Mouse (Mus musculus) kidney, adult 8-10 months (tissue): ENCODE measurements around the gene Ing3.

Experiments
- DNase-seq, 2 experiments: peaks; one replicate each; pipeline ENCODE4 v3.0.0; 2022

The Ing3 gene

DNA sequence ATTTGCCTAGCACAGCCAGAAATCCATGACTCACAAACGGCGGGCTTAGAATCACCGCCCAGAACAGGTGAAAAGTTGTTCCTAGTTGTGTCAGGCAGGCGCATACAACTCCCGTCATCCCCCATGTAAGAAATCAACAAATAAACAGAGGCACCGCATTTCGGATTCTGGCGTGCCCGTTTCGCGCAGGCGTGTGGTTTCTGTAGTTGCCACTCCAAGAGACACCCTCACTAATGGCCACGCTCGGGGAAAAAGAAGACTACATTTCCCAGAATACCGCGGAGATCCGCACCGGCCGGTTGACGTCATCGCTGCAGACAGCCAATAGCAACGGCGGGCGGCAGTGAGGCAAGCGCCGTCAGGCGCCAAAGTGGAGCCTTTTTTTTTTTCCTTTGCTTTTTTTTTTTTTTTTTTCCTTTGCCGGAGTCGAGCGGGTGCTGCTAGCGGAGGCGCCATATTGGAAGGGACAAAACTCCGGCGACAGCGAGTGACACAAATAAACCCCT, at the start of gene Ing3:
TSS of gene Ing3 (plus strand) at position 346 of the 506 bp plus-strand sequence.
- peak; percentile 99 to 100 for DNase-seq

GRCm38 (mm10) chr6:21909720-21910119, 39.7 kb upstream of the Ing3 start:
- DNase-seq: no peak

DNA sequence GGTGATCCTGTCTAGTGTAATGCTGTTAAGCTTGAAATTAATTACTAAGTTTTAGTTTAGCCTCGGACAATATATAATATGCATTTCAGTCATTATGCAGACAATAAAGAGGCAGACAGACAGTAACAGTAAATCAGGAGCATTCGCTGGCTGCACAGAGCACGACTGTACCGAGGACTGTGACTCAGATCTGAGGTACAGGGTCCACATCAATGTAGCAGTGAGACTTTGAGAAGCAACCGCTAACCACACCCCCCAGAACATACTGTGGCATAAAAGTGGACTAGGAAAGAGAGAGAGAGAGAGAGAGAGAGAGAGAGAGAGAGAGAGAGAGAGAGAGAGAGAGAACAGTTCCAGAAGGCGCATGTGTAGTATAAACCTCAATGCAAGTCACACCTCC, 38.6 kb upstream of the Ing3 start:
- DNase-seq: no peak

DNA sequence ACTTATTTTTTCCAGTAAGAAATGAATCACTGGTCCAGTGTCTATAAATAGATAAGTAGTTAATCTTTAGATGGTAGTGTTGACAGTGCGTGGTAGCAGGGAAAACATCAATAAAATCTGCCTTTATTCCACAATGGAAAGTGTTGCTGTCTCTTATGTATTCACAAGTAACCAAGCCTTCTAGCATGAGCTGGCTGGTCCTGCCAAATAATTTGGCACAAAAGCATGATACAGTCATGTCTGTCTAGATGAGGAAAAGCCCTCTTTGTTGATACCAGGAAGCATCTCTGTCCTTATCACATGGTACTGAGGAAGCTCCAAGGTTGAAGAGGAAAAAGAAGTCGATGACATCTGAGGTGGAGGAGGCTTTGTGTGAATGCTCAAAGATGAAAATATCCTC, 32.8 kb upstream of the Ing3 start:
- peak in 1 of 2 experiments; percentile 36 for DNase-seq

GRCm38 (mm10) chr6:21924150-21924549, 25.2 kb upstream of the Ing3 start:
- DNase-seq: no peak

DNA sequence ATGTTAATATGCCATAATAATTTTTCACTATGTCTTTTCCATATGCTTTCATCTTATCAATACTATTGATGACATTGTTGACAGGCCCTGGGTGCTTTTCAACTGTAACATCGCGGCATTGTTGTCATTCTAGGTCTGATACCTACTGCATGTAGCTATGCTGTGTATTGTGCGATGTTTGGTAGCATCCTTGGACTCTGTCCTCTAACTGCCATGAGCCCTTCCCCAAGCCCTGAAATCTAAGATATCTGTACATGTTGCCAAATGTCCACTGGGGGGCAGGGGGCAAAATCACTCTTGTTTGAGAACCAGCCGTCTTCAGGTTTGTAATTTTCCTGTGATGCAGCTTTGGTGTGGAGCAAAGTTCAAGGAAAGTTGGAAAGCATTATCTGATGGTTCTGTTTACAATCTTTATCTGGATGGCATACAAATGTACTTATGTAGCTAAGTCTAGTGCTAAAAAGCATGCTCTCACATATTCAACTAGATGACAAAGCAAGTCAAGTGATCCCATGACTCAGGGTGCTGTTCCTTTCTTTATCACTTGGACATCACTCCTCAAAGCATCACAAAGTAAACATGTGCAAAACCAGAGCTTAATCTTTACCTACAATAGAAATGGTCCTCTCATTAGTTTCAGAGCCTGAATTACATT, 11.3 kb upstream of the Ing3 start:
- DNase-seq: no peak

GRCm38 (mm10) chr6:21949771-21950448, 539 bp downstream of the Ing3 start:
- peak; percentile 97 to 98 for DNase-seq

DNA sequence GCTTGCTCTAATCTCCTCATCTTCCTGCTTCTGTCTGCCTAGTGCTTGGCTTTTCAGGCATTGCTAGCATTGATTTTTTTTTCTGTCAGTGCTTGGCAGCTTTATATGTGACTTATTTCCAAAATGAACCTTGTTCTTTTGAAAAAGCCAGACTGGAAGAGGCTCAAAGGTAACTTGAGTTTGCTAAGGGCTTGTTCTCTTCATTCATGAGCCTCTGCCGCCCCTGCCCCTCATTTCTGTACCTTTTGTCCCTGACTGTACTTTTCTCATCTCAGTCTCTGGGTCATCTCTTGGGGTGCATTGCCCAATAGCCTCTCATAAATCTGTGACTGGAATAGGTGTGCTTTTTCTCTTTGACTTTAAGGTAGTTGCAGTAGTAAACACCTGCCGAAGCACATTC, 1.3 kb downstream of the Ing3 start:
- DNase-seq: peak; percentile 36 to 69

DNA sequence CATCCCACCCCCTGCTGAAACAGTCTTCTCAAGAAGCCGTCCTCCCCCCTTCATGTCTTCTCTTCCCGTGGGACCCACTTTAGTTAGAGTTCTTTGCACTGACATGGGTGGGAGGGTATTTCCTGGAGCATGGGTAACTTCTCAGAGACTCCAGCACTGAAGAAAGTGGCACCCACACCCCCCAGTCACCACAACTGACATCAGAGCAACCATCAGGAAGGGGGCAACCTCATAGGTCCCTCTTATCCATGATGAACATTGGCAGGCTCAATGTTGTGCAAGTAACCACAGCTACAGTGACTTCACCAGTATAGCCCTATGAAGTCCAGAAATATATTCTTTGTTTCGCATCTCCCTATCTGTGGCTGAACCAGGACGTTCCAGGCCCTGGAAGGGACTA, 6.1 kb downstream of the Ing3 start:
- DNase-seq: no peak

GRCm38 (mm10) chr6:21958922-21959321, 9.6 kb downstream of the Ing3 start:
- DNase-seq: no peak

GRCm38 (mm10) chr6:21959909-21960308, 10.5 kb downstream of the Ing3 start:
- peak; percentile 20 to 24 for DNase-seq

GRCm38 (mm10) chr6:21977532-21977931, 28.2 kb downstream of the Ing3 start:
- DNase-seq: no peak

GRCm38 (mm10) chr6:21981114-21981513, 31.7 kb downstream of the Ing3 start:
- DNase-seq: no peak

DNA sequence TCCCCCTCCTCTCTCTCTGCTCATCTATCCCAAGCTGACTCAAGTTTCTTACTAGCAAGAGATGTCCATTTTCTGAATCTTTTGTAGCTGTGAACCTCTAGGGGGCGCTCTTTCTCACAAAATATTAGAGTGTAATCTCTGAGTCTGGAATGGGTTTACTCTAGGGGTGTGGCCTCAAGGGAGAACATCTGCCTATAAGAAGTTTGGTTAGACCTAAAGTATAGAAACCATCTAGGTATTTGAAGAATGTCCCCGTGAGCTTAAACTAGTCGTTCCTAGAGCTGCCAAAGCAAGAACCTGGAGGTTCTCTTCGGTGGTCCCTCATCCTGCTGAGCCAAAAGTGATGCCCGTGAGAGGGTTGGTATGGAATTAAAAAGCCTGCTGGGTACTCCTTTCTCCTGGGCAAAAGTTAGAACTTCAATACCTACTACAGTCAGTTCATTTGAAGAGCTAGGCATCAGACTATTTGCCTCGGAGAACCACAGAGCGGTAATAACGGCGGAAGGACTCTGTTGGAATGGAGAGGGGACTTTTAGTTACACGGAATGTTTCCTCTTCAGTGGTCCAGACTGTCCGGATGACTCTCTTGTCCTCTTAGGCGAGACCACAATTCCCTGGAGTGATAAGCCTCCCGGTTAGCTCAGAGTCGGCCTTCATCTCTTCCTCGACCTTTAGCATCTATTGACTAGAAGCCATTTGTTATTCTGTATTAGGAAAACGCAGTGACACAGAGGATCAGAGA, 35.8 kb downstream of the Ing3 start:
- DNase-seq: peak; percentile 57 to 75

DNA sequence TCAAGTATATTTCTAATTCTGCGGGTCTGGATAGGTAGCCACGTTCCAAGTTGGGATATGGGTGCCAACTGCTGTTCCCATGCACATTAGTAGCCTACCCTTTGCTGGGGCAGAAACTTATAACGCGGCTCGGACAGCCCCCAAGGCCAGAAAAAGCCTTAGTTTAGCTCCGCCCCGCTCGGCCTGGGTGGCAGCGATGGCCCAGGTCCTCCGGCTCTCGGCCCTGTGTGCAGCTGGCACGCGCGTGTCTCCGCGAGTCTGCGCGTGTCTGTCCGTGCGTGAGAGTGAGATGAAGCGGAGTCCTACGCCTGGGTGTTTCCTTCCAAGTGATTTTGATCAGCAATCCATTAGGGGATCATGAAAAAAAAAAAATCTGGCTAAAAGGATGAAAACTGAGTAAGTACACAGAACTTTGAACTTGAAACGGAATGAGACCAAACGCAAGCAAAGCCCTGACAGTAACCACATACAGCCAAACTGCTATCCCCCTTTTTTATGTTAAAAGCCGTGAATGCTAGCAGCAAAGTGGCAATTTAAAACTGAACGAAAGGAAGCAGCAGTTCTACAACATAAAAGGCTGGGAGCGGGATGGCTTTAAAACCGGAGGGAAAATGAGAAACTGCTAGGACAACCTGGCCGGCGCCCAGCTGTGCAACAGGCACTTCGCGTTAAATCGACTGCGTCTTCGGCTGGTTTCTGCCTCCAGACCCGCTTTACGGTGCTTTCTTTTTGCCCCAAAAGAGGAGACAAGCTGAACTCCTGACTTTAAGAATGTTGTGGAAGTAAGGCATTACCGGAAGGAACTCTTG, 36.6 kb downstream of the Ing3 start, which contains the start of gene Cped1:
TSS of gene Cped1 (plus strand) at position 185 of the 809 bp plus-strand sequence.
- DNase-seq: peak; percentile 48 to 54

- DNase-seq: peak; percentile 14 to 44
Observed at GRCm38 (mm10) chr6:21986660-21987331, 37.4 kb downstream of the Ing3 start.

- DNase-seq: no peak
Observed at GRCm38 (mm10) chr6:21987554-21987953, 38.2 kb downstream of the Ing3 start.

- DNase-seq: no peak
Observed at GRCm38 (mm10) chr6:21988296-21988695, 38.9 kb downstream of the Ing3 start.

DNA sequence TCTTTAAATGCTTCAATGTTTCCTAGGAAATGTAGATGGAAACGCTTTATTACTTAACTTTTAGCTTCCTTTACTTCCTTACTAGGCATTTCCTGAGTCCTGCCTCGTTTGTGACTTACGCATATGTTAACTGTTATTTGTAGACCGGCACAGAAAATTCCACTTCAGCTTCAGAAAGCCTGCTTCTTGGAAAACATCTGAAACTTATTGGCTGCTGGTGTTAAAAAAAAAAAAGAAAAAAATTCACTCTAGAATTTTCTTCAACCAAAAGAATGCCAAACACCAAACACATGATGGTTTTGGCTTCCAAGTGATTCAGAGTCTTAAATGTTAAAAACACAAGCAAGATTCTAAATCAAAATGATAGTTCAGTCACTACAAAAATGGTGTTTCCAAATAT, 39.7 kb downstream of the Ing3 start:
- DNase-seq: no peak

DNA sequence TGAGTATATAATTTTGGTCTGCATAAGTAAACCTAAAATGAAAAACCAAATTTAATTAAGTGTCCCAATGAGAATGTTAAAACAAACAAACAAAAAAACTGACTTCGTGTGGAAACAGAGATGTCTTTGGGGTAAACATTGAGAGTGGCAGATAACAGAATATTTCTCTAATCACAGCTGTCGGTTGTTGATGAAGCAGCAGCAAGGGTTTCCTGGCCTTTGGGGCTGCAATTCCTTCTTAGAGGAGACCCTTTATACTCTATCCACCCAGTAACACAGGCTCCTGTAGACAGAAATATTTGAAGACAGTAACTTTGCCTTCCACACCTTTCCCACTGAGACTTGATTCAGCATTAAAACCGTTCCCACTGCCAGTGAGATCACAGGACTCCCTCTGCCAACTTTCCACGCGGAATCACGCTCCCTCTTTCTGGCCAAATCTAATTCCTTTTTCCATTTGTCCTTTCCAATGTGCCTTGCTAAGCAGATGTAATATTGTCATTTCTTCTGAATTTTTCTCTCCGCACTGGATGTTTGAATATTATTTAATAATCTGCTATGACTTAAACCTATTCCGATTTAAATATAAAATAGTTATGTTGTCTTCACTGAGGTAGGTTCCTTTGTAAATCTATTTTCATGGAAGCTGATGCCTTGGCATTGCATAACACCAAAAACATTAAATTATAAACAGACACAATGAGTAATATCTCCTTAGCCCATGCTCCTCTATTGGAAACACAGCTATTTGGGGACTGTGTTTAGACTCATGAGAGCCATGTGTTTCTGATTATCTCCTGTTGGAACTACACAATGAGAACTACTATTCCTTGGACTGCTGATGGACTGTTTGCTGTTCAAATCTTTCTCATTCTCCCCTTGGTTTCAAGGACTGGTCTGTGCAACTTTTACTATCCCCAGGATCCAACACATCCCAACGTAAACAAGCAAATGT, 41.1 kb downstream of the Ing3 start:
- no peak for DNase-seq

GRCm38 (mm10) chr6:21991151-21991550, 41.8 kb downstream of the Ing3 start:
- no peak for DNase-seq
